In the genomic region with DNA sequence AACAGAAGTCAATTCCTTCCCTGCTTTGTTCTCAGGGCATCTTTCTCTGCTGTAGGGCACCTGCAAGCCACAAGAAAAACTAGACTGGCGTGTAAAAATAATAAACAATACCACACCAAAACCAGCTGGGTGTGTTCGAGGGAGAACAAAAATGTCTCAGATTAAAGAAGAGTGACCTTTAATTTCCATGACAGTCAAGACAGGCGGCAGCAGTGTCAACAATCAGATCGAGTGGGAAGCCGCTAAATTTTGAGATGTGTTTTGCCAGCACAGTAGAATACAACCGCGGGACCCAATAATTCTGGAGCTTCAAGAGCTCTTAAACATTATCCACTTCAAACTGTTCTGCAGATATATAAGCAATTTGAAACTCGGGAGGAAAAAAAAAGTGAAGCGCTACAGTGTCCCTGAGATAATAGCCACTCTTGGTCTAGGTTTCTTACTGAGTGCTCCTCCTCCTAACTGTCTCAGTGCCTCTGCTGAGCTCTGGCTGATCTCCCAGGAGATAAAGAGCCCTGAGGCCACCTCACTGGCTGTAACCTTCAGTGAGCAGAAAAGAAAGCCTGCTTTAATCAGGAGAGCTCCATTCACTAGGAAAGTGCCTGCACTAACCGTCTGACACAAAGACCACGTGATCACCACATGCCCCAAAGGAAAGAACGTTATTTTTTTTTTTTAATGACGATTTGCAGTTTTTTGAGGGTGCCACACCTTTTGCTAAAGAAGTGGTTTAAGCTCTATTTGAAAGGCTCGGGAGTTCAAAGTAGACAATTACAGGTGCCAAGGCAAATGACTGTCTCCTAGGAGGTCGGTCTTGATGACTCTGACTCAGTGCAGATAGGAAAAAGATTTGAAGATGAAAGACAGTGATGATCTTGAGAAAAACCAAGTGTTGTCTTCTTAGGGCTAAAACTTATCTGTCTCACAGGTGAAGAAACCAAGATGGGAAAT, we compare ENCODE assay signal across 8 mouse cellular contexts.
DNase-seq lines count a peak whose midpoint lies in the region; ATAC-seq lines count a peak whose summit lies in the region.

No protein-coding gene starts in this region.

- peak overlapping the region; percentile 19; the same call in 1 of the 2 replicates for H3K4me2 ChIP-seq in kidney, embryonic 16.5 days (replicated peaks; ENCODE audit: low read depth, low read length)
- H3K4me2 ChIP-seq in embryonic facial prominence, embryonic 11.5 days (ENCODE audit: low read depth, low read length) = no peak overlapping the region

- H3K9me3 ChIP-seq in kidney, embryonic 16.5 days (ENCODE audit: low read length) = no peaks in the 10 kb centered on the region
- H3K9me3 ChIP-seq in embryonic facial prominence, embryonic 11.5 days (replicated peaks; ENCODE audit: control insufficient read depth, low read length) = no peaks in the 10 kb centered on the region

- DNase-seq in kidney, postnatal 10 days = no peak
- peak; percentile 53 for DNase-seq in T-cell, adult 2 months (ENCODE audit: low spot score)
- DNase-seq in embryonic facial prominence, embryonic 11.5 days (ENCODE audit: low spot score) = peak; percentile 51
- DNase-seq in induced T-regulatory cell, adult 2 months (ENCODE audit: low read depth) = peak; percentile 61
- peak; percentile 83 for DNase-seq in naive thymus-derived CD4-positive, alpha-beta T cell, adult 2 months (ENCODE audit: low read depth)
- DNase-seq in right cerebral cortex, postnatal 14 days = no peak
- DNase-seq in frontal cortex, postnatal 10 days (ENCODE audit: low spot score in 2 of 2) = no peak

- no peak overlapping the region for H3K9ac ChIP-seq in kidney, embryonic 16.5 days (replicated peaks; ENCODE audit: low read length)
- H3K9ac ChIP-seq in embryonic facial prominence, embryonic 11.5 days (replicated peaks; ENCODE audit: low read length) = no peak overlapping the region

- no peaks in the 10 kb centered on the region for H3K36me3 ChIP-seq in kidney, embryonic 16.5 days (ENCODE audit: insufficient read depth, low read length)
- no peaks in the 10 kb centered on the region for H3K36me3 ChIP-seq in embryonic facial prominence, embryonic 11.5 days (replicated peaks; ENCODE audit: control insufficient read depth, insufficient read depth, low read depth, low read length)

- H3K4me1 ChIP-seq in kidney, embryonic 16.5 days (ENCODE audit: insufficient read depth, low read length) = peaks cover 10% of the 10 kb centered on the region
- H3K4me1 ChIP-seq in embryonic facial prominence, embryonic 11.5 days (ENCODE audit: control insufficient read depth, insufficient read depth, low read length) = no peaks in the 10 kb centered on the region

- 27% methylated on average over 15 of the region's 15 CpGs for WGBS in kidney, embryonic 16.5 days
- 16% methylated on average over 15 of the region's 15 CpGs for WGBS in embryonic facial prominence, embryonic 11.5 days

- ATAC-seq in kidney, embryonic 16.5 days (ENCODE audit: low FRiP score, low TSS enrichment) = no peak
- peak; percentile 67; the same call in 1 of the 2 replicates for ATAC-seq in embryonic facial prominence, embryonic 11.5 days (replicated peaks; ENCODE audit: insufficient number of reproducible peaks, low FRiP score, low TSS enrichment, low read depth)

- no peaks in the 10 kb centered on the region for H3K27me3 ChIP-seq in kidney, embryonic 16.5 days (ENCODE audit: insufficient read depth, low read length)
- no peaks in the 10 kb centered on the region for H3K27me3 ChIP-seq in embryonic facial prominence, embryonic 11.5 days (ENCODE audit: control insufficient read depth, insufficient read depth, low read length)

- H3K4me3 ChIP-seq in kidney, embryonic 16.5 days (ENCODE audit: low read length) = peak overlapping the region; percentile 3; the same call in 1 of the 2 replicates
- no peak overlapping the region for H3K4me3 ChIP-seq in embryonic facial prominence, embryonic 11.5 days (ENCODE audit: low read depth, low read length)

- no peak overlapping the region for H3K27ac ChIP-seq in kidney, embryonic 16.5 days (ENCODE audit: low read length)
- no peak overlapping the region for H3K27ac ChIP-seq in embryonic facial prominence, embryonic 11.5 days (replicated peaks; ENCODE audit: low read depth, low read length)

Comparison
In these comparisons a context has a peak if more than half of its experiments do, and no peak if none do; other contexts are left out.
1. DNase-seq: peak in T-cell, adult 2 months (single experiment), embryonic facial prominence, embryonic 11.5 days (single experiment), induced T-regulatory cell, adult 2 months (single experiment) and naive thymus-derived CD4-positive, alpha-beta T cell, adult 2 months (single experiment); none in kidney, postnatal 10 days (single experiment), right cerebral cortex, postnatal 14 days (single experiment) and frontal cortex, postnatal 10 days (0 of 2).